Mouse (Mus musculus) myocyte (in vitro differentiated cells): ENCODE results near the gene Grid2.

ENCODE experiments used
- CEBPB ChIP-seq: IDR thresholded peaks from 2 replicates; pipeline ENCODE4 v1.6.1; 2011; ENCODE audit warnings: mild to moderate bottlenecking, moderate library complexity; ENCODE audit not compliant: poor library complexity, insufficient read depth, severe bottlenecking
- E2F4 ChIP-seq: IDR thresholded peaks from one replicate; pipeline ENCODE4 v1.6.1; 2011; ENCODE audit warnings: mild to moderate bottlenecking, control low read depth, moderate library complexity; ENCODE audit not compliant: insufficient read depth
- MAX ChIP-seq: IDR thresholded peaks from one replicate; pipeline ENCODE4 v1.6.1; 2011; ENCODE audit warnings: low read depth, mild to moderate bottlenecking, control low read depth
- MYOG ChIP-seq, 3 experiments: IDR thresholded peaks; one replicate each; pipeline ENCODE4 v1.6.1; 2011; ENCODE audit warnings: control low read depth in 2 of 3, low read depth in 2 of 3, mild to moderate bottlenecking in 2 of 3; ENCODE audit not compliant: insufficient read length in 2 of 3, control insufficient read depth in 1 of 3, insufficient read depth in 1 of 3
- POLR2A ChIP-seq: IDR thresholded peaks from one replicate; pipeline ENCODE4 v1.6.1; 2011; ENCODE audit warnings: low read depth, mild to moderate bottlenecking, control low read depth, moderate library complexity; ENCODE audit not compliant: insufficient read length
- POLR2AphosphoS2 ChIP-seq: IDR thresholded peaks from one replicate; pipeline ENCODE4 v1.6.1; 2011; ENCODE audit warnings: low read depth, control low read depth; ENCODE audit not compliant: insufficient read length
- REST ChIP-seq: IDR thresholded peaks from one replicate; pipeline ENCODE4 v1.6.1; 2011; ENCODE audit warnings: mild to moderate bottlenecking, control low read depth, moderate library complexity; ENCODE audit not compliant: insufficient read depth, insufficient read length
- SRF ChIP-seq: IDR thresholded peaks from one replicate; pipeline ENCODE4 v1.6.1; 2011; ENCODE audit warnings: low read depth; ENCODE audit not compliant: control insufficient read depth, insufficient read length
- TCF12 ChIP-seq: IDR thresholded peaks from one replicate; pipeline ENCODE4 v1.6.1; 2011; ENCODE audit warnings: mild to moderate bottlenecking, control low read depth; ENCODE audit not compliant: poor library complexity, insufficient read depth, severe bottlenecking
- TCF3 ChIP-seq: IDR thresholded peaks from one replicate; pipeline ENCODE4 v1.6.1; 2011; ENCODE audit warnings: low read depth, control low read depth; ENCODE audit not compliant: insufficient read length
- USF1 ChIP-seq: IDR thresholded peaks from one replicate; pipeline ENCODE4 v1.6.1; 2011; ENCODE audit warnings: low read depth, mild to moderate bottlenecking, control low read depth, moderate library complexity

DNA sequence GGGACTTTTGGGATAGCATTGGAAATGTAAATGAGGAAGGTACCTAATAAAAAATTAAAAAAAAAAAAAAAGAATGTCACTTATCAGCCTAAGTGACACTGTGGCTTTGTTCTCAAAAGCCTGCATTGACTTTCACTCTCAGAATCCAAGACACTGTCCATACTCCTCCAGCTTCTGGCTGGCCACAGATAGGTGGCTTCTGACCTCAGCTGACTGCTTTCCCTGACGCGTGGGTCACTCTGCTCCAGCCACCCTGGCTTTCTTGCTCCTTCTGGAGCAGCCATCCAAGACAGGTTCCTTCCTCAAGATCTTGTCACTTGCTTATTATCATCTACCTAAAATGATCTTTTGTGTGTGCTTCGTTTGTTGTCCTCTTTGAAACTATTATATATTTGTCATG lies 1298.0 kb downstream of the Grid2 start:
- no peak for TF ChIP-seq POLR2A
- no peak for TF ChIP-seq TCF12
- no peak for TF ChIP-seq POLR2AphosphoS2
- no peak for TF ChIP-seq REST
- no peak for TF ChIP-seq SRF
- TF ChIP-seq USF1 = no peak
- TF ChIP-seq E2F4 = no peak
- TF ChIP-seq MAX = no peak
- no peak for TF ChIP-seq CEBPB
- TF ChIP-seq MYOG (IDR thresholded peaks at IDR 0.05; ENCODE audit: control insufficient read depth in 1 of 3, insufficient read depth in 1 of 3, insufficient read length in 2 of 3, low read depth in 2 of 3) = no peak
- no peak for TF ChIP-seq TCF3
